Mouse (Mus musculus) lung, adult 18-20 months (tissue): ENCODE measurements around the gene Abcc12.

ENCODE experiments used
- DNase-seq, 2 experiments: peaks; one replicate each; pipeline ENCODE4 v3.0.0; 2022; ENCODE audit warnings: mixed read lengths in 2 of 2

Abcc12 gene

DNA sequence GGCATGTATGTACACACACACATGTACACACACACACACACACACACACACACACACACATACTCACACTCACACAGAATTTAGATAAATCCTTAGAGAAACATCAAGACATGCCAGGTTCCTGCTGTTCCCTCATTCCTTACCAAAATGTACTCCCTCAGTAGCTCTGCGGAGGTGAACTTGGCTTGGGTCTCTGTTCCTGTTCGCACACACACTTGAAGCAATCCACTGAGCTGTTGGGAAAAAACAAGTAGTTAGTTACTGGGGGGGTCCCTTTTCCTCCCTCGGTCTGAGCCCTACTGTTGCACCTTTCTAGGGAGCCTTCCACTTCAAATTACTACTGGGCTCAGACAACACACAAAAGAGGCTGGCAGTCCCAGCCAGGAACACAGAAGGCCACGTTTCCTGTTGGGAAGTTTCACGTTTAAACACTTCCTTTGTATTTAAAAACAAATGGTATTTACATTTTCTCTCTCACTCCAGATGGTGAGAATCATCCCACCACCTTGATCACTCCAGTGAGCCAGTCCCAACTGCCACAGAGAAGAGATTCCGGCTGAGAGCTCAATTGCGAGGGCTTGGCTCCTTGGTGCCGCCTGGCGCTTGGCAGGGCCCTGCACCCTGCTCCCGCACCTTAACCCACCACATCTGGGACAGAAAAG, 68.2 kb downstream of the Abcc12 start:
- DNase-seq: no peak

GRCm38 (mm10) chr8:86501341-86501740, 79.1 kb downstream of the Abcc12 start:
- DNase-seq: no peak

- no peak for DNase-seq
Observed at GRCm38 (mm10) chr8:86495056-86495455, 85.4 kb downstream of the Abcc12 start.

DNA sequence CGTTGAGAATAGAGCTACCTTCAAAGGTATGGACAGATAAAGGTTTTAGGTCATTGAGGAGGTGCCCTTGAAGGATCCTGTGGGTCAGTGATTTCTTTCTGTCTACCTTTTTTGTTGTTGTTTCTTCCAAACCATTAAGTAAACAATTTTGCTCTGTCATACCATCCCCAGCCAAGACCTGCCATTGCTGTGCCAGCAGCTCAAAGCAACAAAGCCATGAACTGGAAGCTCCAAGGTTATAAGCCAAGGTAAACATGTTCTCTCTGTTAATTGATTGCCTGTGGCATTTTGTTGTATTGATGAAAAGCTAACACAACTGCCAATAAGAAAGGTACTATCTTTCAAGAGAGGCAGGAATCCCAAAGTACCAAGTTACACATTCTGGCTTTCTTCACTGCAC, 86.6 kb downstream of the Abcc12 start:
- DNase-seq: no peak

GRCm38 (mm10) chr8:86485411-86485810, 95.1 kb downstream of the Abcc12 start:
- DNase-seq: no peak

DNA sequence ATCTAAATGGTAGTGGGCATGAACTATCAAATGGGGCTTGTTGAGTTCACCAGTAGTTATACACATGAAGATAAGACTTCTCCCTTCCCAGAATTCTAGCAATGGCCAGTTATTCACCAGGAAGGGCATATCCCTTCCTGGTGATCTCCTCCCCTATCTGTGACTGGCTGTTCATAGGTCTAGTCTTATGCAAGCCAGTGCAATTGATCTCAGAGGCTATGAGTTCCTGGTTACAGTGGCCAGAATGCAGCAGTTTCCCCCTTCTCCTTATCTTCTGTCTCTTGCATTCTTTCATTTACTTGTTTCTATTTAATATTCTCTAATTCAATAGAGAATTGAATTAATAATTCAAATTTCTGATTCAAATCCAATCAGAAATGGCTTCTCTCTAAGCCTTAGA, 96.2 kb downstream of the Abcc12 start:
- no peak for DNase-seq

DNA sequence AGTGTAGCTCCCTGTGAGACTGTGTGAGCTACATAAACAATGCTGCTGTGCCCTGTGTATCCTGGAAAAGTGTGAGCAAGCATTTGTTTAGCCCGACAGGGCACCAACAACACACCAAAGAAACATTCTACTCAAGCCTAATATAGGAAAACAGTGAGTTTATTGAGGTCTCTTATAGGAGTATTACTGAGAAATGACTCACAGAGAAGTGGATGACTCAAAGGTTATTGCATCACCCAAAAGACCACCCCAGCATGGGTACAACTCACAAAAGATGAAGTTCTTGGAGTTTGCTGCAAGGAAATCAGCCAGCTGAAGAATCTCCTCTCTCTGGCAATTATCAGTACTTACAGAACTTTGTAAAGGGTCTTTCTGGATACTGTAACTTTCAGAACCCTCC, 98.4 kb downstream of the Abcc12 start:
- DNase-seq: no peak

DNA sequence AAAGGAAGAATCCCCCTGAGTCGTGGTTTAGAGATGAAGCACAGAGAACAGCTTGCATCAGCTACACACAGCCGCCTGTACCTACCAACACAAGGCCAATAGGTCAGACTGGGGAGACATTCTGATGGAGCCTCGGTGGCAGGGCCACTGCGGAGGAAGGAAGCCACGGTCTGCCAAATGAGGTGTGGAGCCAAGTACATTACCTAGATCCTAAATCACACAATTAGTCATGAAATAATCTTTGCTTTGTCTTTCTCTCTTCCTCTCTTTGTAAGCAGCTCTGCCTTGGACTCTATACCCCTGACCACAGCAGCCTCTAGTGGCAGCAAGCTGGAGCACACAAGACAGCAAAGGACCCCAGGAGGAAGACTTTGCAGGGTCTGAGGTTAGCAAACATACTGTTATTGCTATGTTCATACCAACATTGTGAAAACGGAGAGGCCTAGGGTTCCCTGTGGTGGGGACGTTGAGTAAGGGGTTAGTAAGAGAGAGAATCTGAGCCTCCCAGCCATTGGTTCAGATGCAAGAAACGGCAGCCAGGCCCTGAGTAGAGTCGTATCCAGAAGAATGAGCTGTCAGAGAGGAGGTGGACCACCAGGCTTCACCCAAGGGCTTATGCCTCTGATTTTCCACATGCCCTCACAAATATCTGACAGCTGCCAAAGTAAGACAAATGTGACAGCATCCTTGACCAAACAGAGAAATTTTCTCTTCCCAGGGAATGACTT, 104.6 kb downstream of the Abcc12 start:
- no peak for DNase-seq

GRCm38 (mm10) chr8:86474461-86474860, 106.0 kb downstream of the Abcc12 start:
- DNase-seq: no peak

DNA sequence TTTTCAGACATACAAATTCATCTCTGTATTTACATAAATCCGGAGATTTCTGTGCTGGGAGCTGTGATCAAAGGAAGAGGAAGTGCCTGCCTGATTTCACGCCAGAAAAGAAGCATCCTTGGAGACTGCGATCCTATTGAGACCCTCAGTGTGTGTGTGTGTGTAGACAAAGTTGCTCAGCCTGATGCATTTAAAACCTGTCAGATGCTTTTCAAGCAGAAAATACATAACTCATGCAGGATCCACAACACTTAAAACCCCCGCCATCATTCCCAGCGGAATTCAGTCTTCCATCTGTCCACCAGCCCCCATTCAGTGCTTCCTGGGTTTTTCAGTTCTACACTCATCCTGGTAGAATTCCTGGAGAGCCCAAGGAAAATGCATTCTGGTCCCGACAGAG, 107.4 kb downstream of the Abcc12 start:
- no peak for DNase-seq

GRCm38 (mm10) chr8:86470717-86471116, 109.8 kb downstream of the Abcc12 start:
- DNase-seq: no peak

- no peak for DNase-seq
Observed at GRCm38 (mm10) chr8:86463215-86463614, 117.3 kb downstream of the Abcc12 start.

- no peak for DNase-seq
Observed at GRCm38 (mm10) chr8:86460372-86460771, 120.1 kb downstream of the Abcc12 start.

GRCm38 (mm10) chr8:86453697-86454480, 126.6 kb downstream of the Abcc12 start:
- no peak for DNase-seq

DNA sequence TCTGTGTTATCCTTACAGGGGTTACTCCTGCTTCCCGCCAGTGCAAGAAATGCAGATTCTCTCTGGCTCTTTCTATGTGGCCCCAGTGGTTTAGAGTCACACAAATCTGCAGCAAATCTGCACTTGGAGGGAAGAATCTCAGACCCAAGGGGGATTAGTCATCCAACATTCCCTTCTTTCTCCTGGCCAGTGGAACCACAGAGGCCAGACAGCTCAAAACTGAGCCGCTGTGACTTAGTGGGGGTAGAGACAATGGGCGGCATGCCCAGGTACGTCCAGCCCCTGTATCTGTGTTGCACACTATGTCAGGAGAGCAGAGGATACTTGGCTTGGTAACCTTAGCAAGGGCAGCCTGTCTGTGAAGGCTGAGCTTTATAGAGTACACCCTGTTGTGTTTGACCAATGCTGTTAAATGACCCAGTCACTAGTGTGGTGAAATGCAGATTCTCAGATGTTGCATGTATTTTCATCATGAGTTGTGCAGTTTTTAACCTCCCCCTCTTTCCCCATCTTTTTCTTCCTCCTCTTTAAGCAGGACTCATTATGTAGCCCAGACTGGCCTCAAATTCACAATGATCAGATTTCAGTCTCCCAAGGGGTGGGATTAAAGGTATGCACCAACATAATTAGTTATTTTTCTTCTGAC, 130.5 kb downstream of the Abcc12 start:
- no peak for DNase-seq

DNA sequence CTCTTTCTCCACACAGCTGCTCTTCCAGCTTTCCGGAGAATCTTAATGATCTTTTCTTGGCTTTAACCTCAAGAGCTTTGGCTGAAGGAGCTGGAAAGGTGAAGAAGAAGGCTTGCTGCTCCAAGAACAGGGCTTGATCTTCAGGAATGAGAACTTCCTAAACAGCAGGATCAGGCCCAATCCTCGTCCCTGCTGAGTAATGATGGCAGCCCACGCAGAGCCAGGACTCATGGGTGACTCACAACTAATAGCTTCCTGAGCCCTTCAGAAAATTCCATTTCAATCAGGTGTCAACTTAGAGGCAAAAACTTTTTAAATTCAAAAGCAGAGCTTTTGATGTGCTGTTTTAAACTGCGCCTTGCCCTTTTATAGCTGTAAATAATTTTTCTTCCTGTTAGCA, 135.0 kb downstream of the Abcc12 start:
- DNase-seq: no peak

DNA sequence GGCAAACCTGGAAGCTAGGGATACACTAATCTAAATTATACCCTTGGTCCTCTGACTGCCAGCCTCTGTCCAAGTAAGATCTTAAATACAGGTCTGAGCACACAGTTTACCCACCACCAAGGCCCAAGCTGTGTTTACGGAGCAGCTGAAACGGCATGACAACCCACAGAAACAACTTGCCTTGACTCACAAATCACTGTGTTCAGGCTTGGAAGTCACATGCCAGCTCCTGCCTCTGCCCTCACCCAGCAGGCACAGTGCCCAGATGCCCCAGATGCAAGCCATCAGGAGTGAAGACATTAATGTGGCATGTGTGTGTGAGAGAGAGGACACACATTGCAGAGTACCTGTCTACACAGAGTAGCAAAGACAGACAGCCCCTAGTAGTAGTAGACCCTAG, 136.7 kb downstream of the Abcc12 start:
- DNase-seq: no peak

DNA sequence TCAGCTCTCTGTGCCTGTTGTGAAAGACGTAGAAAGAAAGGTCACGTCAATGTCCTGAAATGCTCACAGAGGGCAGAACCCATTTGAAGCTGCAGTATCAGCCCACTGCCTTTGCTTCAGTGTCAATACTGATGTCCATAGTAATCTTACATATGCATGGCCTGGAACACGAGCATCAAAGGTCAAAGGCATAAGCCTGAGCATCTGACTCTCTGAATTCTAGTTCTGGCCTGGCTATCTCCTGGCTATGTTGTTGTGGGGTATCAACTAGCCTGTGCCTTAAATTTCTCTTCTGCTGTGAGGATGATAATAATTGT, 141.5 kb downstream of the Abcc12 start:
- DNase-seq: no peak

GRCm38 (mm10) chr8:86438133-86438982, 142.1 kb downstream of the Abcc12 start:
- no peak for DNase-seq

GRCm38 (mm10) chr8:86437418-86437817, 143.1 kb downstream of the Abcc12 start:
- no peak for DNase-seq
